Mouse (Mus musculus) heart, adult 18-20 months (tissue): Measurements from ENCODE around the gene Rab15. TPM values are rescaled to one million over a fixed set of nuclear protein-coding genes. Genes with fewer than 3 reads are reported as not detected.
"Not testable (repeated sequence)": the region's sequence is repeated elsewhere in the genome, so short reads cannot be mapped to it uniquely, and the experiment has no call there.

ENCODE experiments used
- DNase-seq, 2 experiments: peaks; one replicate each; pipeline ENCODE4 v3.0.0; 2021 to 2022; ENCODE audit warnings: mixed read lengths in 1 of 2
- long read RNA-seq, 2 experiments: library from polyadenylated mRNA; stranded (forward); transcript quantifications; one replicate each; pipeline ENCODE4 v2.0.0; 2021
- total RNA-seq, 2 experiments: library from RNA; stranded (reverse); gene quantifications; 2 replicates each; pipeline ENCODE4 v1.2.3; 2021

Gene Rab15
- under 1 TPM; 0.42 to 0.62 TPM for total RNA-seq
- long read RNA-seq, experiment 1, partial matches to known transcripts = 0 of 1 reads
- long read RNA-seq, experiment 1, other reads (novel, unspliced or antisense) = 0 of 1 reads
- long read RNA-seq, experiment 2 = 0 reads

- DNase-seq = no peak
These were observed at the start of gene Rab15 for GRCm38 (mm10) chr12:76822651-76823041. TSS of gene Rab15 (minus strand) at chr12:76822908.

- no peak for DNase-seq
These were observed 46.9 kb upstream of the Rab15 start for GRCm38 (mm10) chr12:76869561-76869960.

GRCm38 (mm10) chr12:76868463-76869198, 45.9 kb upstream of the Rab15 start:
- no peak for DNase-seq

- DNase-seq = no peak
These were observed 45.0 kb upstream of the Rab15 start for GRCm38 (mm10) chr12:76867586-76868280.

GRCm38 (mm10) chr12:76865266-76865665, 42.6 kb upstream of the Rab15 start:
- no peak for DNase-seq

GRCm38 (mm10) chr12:76863651-76864050, 40.9 kb upstream of the Rab15 start:
- DNase-seq = no peak

GRCm38 (mm10) chr12:76858788-76859187, 36.1 kb upstream of the Rab15 start:
- not testable (repeated sequence) for DNase-seq

GRCm38 (mm10) chr12:76857087-76857486, 34.4 kb upstream of the Rab15 start:
- DNase-seq = no peak

- no peak for DNase-seq
These were observed 30.9 kb upstream of the Rab15 start for GRCm38 (mm10) chr12:76853378-76854142.

GRCm38 (mm10) chr12:76852419-76852818, 29.7 kb upstream of the Rab15 start:
- DNase-seq = no peak

- no peak for DNase-seq
These were observed 21.8 kb upstream of the Rab15 start for GRCm38 (mm10) chr12:76844346-76845061.

- DNase-seq = no peak
These were observed 17.4 kb upstream of the Rab15 start for GRCm38 (mm10) chr12:76840081-76840480.

- DNase-seq = no peak
These were observed 16.6 kb upstream of the Rab15 start for GRCm38 (mm10) chr12:76839298-76839697.

- DNase-seq = no peak
These were observed 15.3 kb upstream of the Rab15 start for GRCm38 (mm10) chr12:76837844-76838650.

- DNase-seq = peak; percentile 98 to 99
These were observed 14.6 kb upstream of the Rab15 start for GRCm38 (mm10) chr12:76837101-76837843.

- peak in 1 of 2 experiments; percentile 39 for DNase-seq
These were observed 10.0 kb upstream of the Rab15 start for GRCm38 (mm10) chr12:76832704-76833103.

- no peak for DNase-seq
These were observed 2.6 kb upstream of the Rab15 start for GRCm38 (mm10) chr12:76825283-76825682.

- DNase-seq = peak; percentile 12 to 24
These were observed 582 bp downstream of the Rab15 start for GRCm38 (mm10) chr12:76822002-76822650.

GRCm38 (mm10) chr12:76820615-76821014, 2.1 kb downstream of the Rab15 start:
- no peak for DNase-seq

GRCm38 (mm10) chr12:76819816-76820215, 2.9 kb downstream of the Rab15 start:
- DNase-seq = peak in 1 of 2 experiments; percentile 9
